Mouse (Mus musculus): ENCODE results near the gene Msn. TPM values are rescaled to one million over a fixed set of nuclear protein-coding genes. Genes with fewer than 3 reads are reported as not detected.
A peak's percentile ranks its signal among the peaks of the same experiment; 100 is the strongest.

Gene Msn
- 22.3 and 29.4 TPM in 2 replicates for polyA plus RNA-seq (2012; rRNA removed)

GRCm38 (mm10) chrX:96095509-96096499, at the start of gene Msn:
Gene Msn, plus strand, starts transcription at chrX:96096042.
- DNase-seq (ENCODE audit: low read depth, low spot score), result peak; percentile 1
- WGBS, result 18% methylated on average over 42 of the region's 44 CpGs

GRCm38 (mm10) chrX:96052798-96053197, 43.0 kb upstream of the Msn start:
- no peak for DNase-seq (ENCODE audit: low read depth, low spot score)
- WGBS, result 35% methylated on average over 1 of the region's 1 CpGs

GRCm38 (mm10) chrX:96077747-96078146, 18.1 kb upstream of the Msn start:
- DNase-seq (ENCODE audit: low read depth, low spot score), result no peak

- 43% methylated on average over 2 of the region's 2 CpGs for WGBS
- no peak for DNase-seq (ENCODE audit: low read depth, low spot score)
Observed at GRCm38 (mm10) chrX:96086259-96086658, 9.6 kb upstream of the Msn start.

GRCm38 (mm10) chrX:96096513-96097210, 820 bp downstream of the Msn start:
- WGBS, result 27% methylated on average over 15 of the region's 15 CpGs
- DNase-seq (ENCODE audit: low read depth, low spot score), result no peak

- WGBS, result 76% methylated on average over 5 of the region's 5 CpGs
- DNase-seq (ENCODE audit: low read depth, low spot score), result no peak
Observed at GRCm38 (mm10) chrX:96097491-96097970, 1.7 kb downstream of the Msn start.

- DNase-seq (ENCODE audit: low read depth, low spot score), result no peak
- 54% methylated on average over 2 of the region's 2 CpGs for WGBS
Observed at GRCm38 (mm10) chrX:96099003-96099402, 3.2 kb downstream of the Msn start.

- no peak for DNase-seq (ENCODE audit: low read depth, low spot score)
- 32% methylated on average over 3 of the region's 3 CpGs for WGBS
Observed at GRCm38 (mm10) chrX:96107427-96108291, 11.8 kb downstream of the Msn start.

GRCm38 (mm10) chrX:96113106-96113634, 17.3 kb downstream of the Msn start:
- no peak for DNase-seq (ENCODE audit: low read depth, low spot score)

GRCm38 (mm10) chrX:96115501-96115900, 19.7 kb downstream of the Msn start:
- DNase-seq (ENCODE audit: low read depth, low spot score), result no peak

- no peak for DNase-seq (ENCODE audit: low read depth, low spot score)
- WGBS, result 69% methylated on average over 1 of the region's 1 CpGs
Observed at GRCm38 (mm10) chrX:96117366-96117765, 21.5 kb downstream of the Msn start.

GRCm38 (mm10) chrX:96119997-96120396, 24.2 kb downstream of the Msn start:
- 50% methylated on average over 2 of the region's 2 CpGs for WGBS
- no peak for DNase-seq (ENCODE audit: low read depth, low spot score)

- no peak for DNase-seq (ENCODE audit: low read depth, low spot score)
- 78% methylated on average over 1 of the region's 1 CpGs for WGBS
Observed at GRCm38 (mm10) chrX:96121912-96122311, 26.1 kb downstream of the Msn start.

GRCm38 (mm10) chrX:96126803-96127202, 31.0 kb downstream of the Msn start:
- no peak for DNase-seq (ENCODE audit: low read depth, low spot score)
- 83% methylated on average over 3 of the region's 3 CpGs for WGBS

GRCm38 (mm10) chrX:96130139-96130538, 34.3 kb downstream of the Msn start:
- 39% methylated on average over 5 of the region's 5 CpGs for WGBS
- DNase-seq (ENCODE audit: low read depth, low spot score), result no peak

- no peak for DNase-seq (ENCODE audit: low read depth, low spot score)
- WGBS, result 50% methylated on average over 6 of the region's 6 CpGs
Observed at GRCm38 (mm10) chrX:96130663-96131062, 34.8 kb downstream of the Msn start.

GRCm38 (mm10) chrX:96133260-96133659, 37.4 kb downstream of the Msn start:
- 42% methylated on average over 2 of the region's 2 CpGs for WGBS
- no peak for DNase-seq (ENCODE audit: low read depth, low spot score)

GRCm38 (mm10) chrX:96134243-96134661, 38.4 kb downstream of the Msn start:
- 49% methylated on average over 5 of the region's 5 CpGs for WGBS
- DNase-seq (ENCODE audit: low read depth, low spot score), result no peak

GRCm38 (mm10) chrX:96134840-96135580, 39.2 kb downstream of the Msn start:
- 55% methylated on average over 6 of the region's 6 CpGs for WGBS
- no peak for DNase-seq (ENCODE audit: low read depth, low spot score)
